Mouse (Mus musculus) naive thymus-derived CD4-positive, alpha-beta T cell, adult 5 months (primary cell): Measurements from ENCODE around the gene Rfx1. TPM values are rescaled to one million over a fixed set of nuclear protein-coding genes. Genes with fewer than 3 reads are reported as not detected.

Source experiments
- polyA plus RNA-seq: library from polyadenylated mRNA; unstranded; fragments of 100-300 nt; shearing (Covaris generic); gene quantifications from one replicate; pipeline ENCODE4 v1.2.1, GENCODE M21; 2017

Gene Rfx1
- polyA plus RNA-seq: 29.8 TPM

GRCm38 (mm10) chr8:84066291-84066930 lies at the start of gene Rfx1:
TSS of gene Rfx1 (plus strand) at chr8:84066834.

GRCm38 (mm10) chr8:84021096-84021495 lies 45.5 kb upstream of the Rfx1 start, which contains the start of gene Palm3:
TSS of gene Palm3 (plus strand) at chr8:84021471.

GRCm38 (mm10) chr8:84042066-84042947 lies 24.3 kb upstream of the Rfx1 start, which contains the start of gene Il27ra:
TSS of gene Il27ra (minus strand) at chr8:84042589.

DNA sequence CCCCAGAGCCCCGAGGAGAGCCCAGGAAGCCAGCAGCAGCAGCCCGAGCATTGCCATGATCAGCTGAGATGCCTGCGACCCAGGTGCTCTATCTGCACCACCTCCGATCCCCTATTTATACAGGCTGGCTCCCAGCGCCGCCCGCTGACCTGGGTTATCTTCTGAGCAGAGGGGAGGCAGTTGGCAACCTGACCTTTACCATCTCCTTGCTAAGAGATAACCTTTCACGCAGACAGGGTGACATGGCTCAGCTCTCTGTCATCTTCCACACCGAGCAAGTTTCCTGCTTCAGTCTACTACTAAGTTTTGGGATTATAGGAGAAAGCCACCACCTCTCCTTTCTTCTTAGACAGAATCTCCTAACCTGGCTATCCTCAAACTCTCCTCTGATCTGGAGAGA lies 21.7 kb upstream of the Rfx1 start, which contains the start of gene Rln3:
TSS of gene Rln3 (minus strand) at position 101 of the 400 bp plus-strand sequence.

DNA sequence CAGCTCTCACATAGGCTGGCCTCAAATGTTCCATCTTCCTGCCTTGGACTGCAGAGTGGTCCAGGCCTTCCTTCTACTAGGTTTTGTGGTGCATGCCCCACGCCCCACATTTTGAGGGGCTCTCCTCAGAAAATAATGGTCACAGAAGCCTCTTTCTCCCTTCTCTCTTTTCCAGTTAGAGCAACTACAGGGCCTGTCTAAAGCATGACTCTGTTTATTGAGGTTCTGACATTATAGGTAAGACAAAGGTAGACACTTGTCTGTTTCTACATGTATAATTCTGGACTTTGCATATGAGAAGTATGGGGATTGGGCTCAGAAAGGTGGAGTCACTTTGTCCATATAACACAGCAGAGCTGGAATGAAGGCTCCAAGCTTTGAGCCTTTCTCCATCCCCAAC lies 1.6 kb upstream of the Rfx1 start, which contains the start of gene Gm10643:
TSS of gene Gm10643 (minus strand) at position 101 of the 400 bp plus-strand sequence.

DNA sequence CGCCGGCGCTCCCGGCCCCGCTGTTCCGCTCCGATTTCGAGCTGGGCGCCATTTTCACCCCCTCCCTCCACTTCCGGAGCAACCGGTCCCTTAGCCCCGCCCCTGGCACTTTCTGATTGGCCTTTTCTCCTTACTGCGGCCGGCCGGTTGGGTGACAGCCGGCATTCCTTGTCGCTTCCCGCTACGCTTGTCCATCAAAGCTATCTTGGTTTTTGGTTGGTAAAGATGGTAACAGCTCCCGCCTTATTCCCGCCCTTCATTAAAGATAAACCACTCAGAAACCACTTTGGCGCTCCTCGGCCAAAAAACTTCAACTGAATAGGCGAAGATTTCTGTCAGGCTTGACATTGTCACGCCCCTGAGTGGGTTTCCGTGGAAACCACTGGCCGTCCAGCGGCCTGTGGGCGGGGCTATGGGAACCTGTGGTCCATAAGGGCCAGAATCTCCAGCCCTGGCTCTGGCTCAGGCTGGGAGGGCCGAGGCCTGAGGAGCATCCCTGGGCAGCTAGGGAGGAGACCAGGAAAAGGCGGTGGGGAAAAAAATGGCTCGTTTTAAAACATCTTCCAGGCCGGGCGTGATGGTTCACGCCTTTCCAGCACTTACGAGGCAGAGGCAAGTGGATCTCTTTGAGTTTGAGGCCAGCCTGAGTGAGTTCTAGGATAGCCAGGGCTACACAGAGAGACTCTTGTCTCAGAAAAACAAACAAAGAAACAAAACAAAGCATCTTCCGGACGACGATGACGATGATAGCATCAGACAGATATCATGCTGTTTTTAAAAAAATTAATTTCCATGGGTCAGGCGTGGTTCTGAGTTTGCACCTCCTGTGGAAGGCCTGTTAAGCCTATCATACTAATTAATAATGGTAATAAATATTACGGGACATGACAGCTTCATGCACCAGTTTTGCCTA lies 38.3 kb downstream of the Rfx1 start, which contains the start of gene Dcaf15:
TSS of gene Dcaf15 (minus strand) at position 72 of the 913 bp plus-strand sequence.

GRCm38 (mm10) chr8:84125656-84126055 lies 59.0 kb downstream of the Rfx1 start, which contains the start of gene Podnl1:
TSS of gene Podnl1 (plus strand) at chr8:84125989.

Other genes with a start within 250 kb of the Rfx1 start
- gene Adgrl1, start 166.7 kb upstream of the Rfx1 start, polyA plus RNA-seq: 10.1 TPM
- 1.3 TPM for gene Gm10644, start 111.6 kb upstream of the Rfx1 start, polyA plus RNA-seq
- gene Asf1b, start 111.3 kb upstream of the Rfx1 start, polyA plus RNA-seq: 7.9 TPM
- gene Prkaca, start 93.8 kb upstream of the Rfx1 start, polyA plus RNA-seq: 45.4 TPM
- 9.2 TPM for gene Samd1, start 69.2 kb upstream of the Rfx1 start, polyA plus RNA-seq
- 0.68 TPM for gene 1700067K01Rik, start 65.3 kb upstream of the Rfx1 start, polyA plus RNA-seq
- gene 2210011C24Rik, start 54.7 kb upstream of the Rfx1 start, polyA plus RNA-seq: not detected
- 9.5 TPM for gene Palm3, start 45.4 kb upstream of the Rfx1 start, polyA plus RNA-seq
- gene Il27ra, start 24.2 kb upstream of the Rfx1 start, polyA plus RNA-seq: 200 TPM
- gene Rln3, start 21.8 kb upstream of the Rfx1 start, polyA plus RNA-seq: 0.76 TPM
- gene Gm10643, start 1.7 kb upstream of the Rfx1 start, polyA plus RNA-seq: 1.2 TPM
- gene Dcaf15, start 37.9 kb downstream of the Rfx1 start, polyA plus RNA-seq: 28.4 TPM
- 2.1 TPM for gene Podnl1, start 59.2 kb downstream of the Rfx1 start, polyA plus RNA-seq
- 26.8 TPM for gene Cc2d1a, start 81.1 kb downstream of the Rfx1 start, polyA plus RNA-seq
- 3.4 TPM for gene 4930432K21Rik, start 81.2 kb downstream of the Rfx1 start, polyA plus RNA-seq
- not detected for gene Nanos3, start 118.4 kb downstream of the Rfx1 start, polyA plus RNA-seq
- 41.4 TPM for gene Zswim4, start 170.2 kb downstream of the Rfx1 start, polyA plus RNA-seq
- gene D8Ertd738e, start 182.9 kb downstream of the Rfx1 start, polyA plus RNA-seq: 442 TPM
- gene Mri1, start 190.5 kb downstream of the Rfx1 start, polyA plus RNA-seq: 146 TPM
- gene Ccdc130, start 203.5 kb downstream of the Rfx1 start, polyA plus RNA-seq: 23.9 TPM